Mouse (Mus musculus) right cerebral cortex, postnatal 4 days (tissue): ENCODE results near the gene Obsl1.

Experiments used
- DNase-seq: peaks from one replicate; pipeline ENCODE4 v3.0.0-alpha.2; 2022

Obsl1 gene

GRCm38 (mm10) chr1:75517984-75518383 is 11.7 kb upstream of the Obsl1 start:
- no peak for DNase-seq

GRCm38 (mm10) chr1:75516703-75517380 is 10.6 kb upstream of the Obsl1 start:
- no peak for DNase-seq

GRCm38 (mm10) chr1:75512550-75512949 is 6.3 kb upstream of the Obsl1 start:
- no peak for DNase-seq

GRCm38 (mm10) chr1:75511437-75512210 is 5.4 kb upstream of the Obsl1 start:
- no peak for DNase-seq

- DNase-seq = no peak
Observed at GRCm38 (mm10) chr1:75510154-75510553, 3.9 kb upstream of the Obsl1 start.

GRCm38 (mm10) chr1:75509586-75509985 is 3.3 kb upstream of the Obsl1 start:
- DNase-seq = no peak

- no peak for DNase-seq
Observed at GRCm38 (mm10) chr1:75507006-75507405, 754 bp upstream of the Obsl1 start, which contains the start of gene Inha. Gene Inha (plus strand): TSS chr1:75507077.

GRCm38 (mm10) chr1:75505159-75505955 is 895 bp downstream of the Obsl1 start:
- DNase-seq = peak; percentile 79

- no peak for DNase-seq
Observed at GRCm38 (mm10) chr1:75504256-75505045, 1.8 kb downstream of the Obsl1 start.

- DNase-seq = no peak
Observed at GRCm38 (mm10) chr1:75503651-75503980, 2.6 kb downstream of the Obsl1 start.

GRCm38 (mm10) chr1:75502945-75503650 is 3.2 kb downstream of the Obsl1 start:
- no peak for DNase-seq

- DNase-seq = no peak
Observed at GRCm38 (mm10) chr1:75501905-75502304, 4.3 kb downstream of the Obsl1 start.

- no peak for DNase-seq
Observed at GRCm38 (mm10) chr1:75499441-75499840, 6.8 kb downstream of the Obsl1 start.

- DNase-seq = no peak
Observed at GRCm38 (mm10) chr1:75498897-75499296, 7.4 kb downstream of the Obsl1 start.

GRCm38 (mm10) chr1:75494878-75495548 is 11.2 kb downstream of the Obsl1 start:
- DNase-seq = no peak

- DNase-seq = no peak
Observed at GRCm38 (mm10) chr1:75492579-75493170, 13.6 kb downstream of the Obsl1 start.

GRCm38 (mm10) chr1:75490785-75491551 is 15.3 kb downstream of the Obsl1 start:
- DNase-seq = no peak

GRCm38 (mm10) chr1:75487405-75488161 is 18.7 kb downstream of the Obsl1 start:
- peak; percentile 66 for DNase-seq

GRCm38 (mm10) chr1:75487040-75487404 is 19.2 kb downstream of the Obsl1 start:
- DNase-seq = no peak

- no peak for DNase-seq
Observed at GRCm38 (mm10) chr1:75486561-75486960, 19.7 kb downstream of the Obsl1 start.
